Mouse (Mus musculus): ENCODE results near the gene Bpifa5. TPM values are rescaled to one million over a fixed set of nuclear protein-coding genes. Genes with fewer than 3 reads are reported as not detected.

The Bpifa5 gene
- polyA plus RNA-seq, 1 experiment from 2014 or later, result not detected

- no peak overlapping the region for H3K9ac ChIP-seq
- H3K4me3 ChIP-seq, result no peak overlapping the region
- no peaks in the 10 kb centered on the region for H3K9me3 ChIP-seq
- no peak for ATAC-seq (ENCODE audit: low FRiP score)
- H3K27ac ChIP-seq, result no peak overlapping the region
- no peaks in the 10 kb centered on the region for H3K27me3 ChIP-seq
- WGBS, result 88% methylated on average over 4 of the region's 4 CpGs
- H3K4me1 ChIP-seq (replicated peaks), result no peaks in the 10 kb centered on the region
- no peak overlapping the region for H3K4me2 ChIP-seq
- H3K36me3 ChIP-seq, result no peaks in the 10 kb centered on the region
Observed at GRCm38 (mm10) chr2:154211881-154212280, 49.5 kb downstream of the Bpifa5 start.

GRCm38 (mm10) chr2:154215191-154215590 lies 52.8 kb downstream of the Bpifa5 start:
- H3K27me3 ChIP-seq, result no peaks in the 10 kb centered on the region
- no peak overlapping the region for H3K27ac ChIP-seq
- H3K9me3 ChIP-seq, result no peaks in the 10 kb centered on the region
- no peak overlapping the region for H3K4me3 ChIP-seq
- ATAC-seq (ENCODE audit: low FRiP score), result no peak
- no peak overlapping the region for H3K9ac ChIP-seq
- no peaks in the 10 kb centered on the region for H3K4me1 ChIP-seq (replicated peaks)
- 18% methylated on average over 5 of the region's 5 CpGs for whole genome bisulfite sequencing
- H3K4me2 ChIP-seq, result no peak overlapping the region
- H3K36me3 ChIP-seq, result no peaks in the 10 kb centered on the region

Other genes starting within 250 kb of the Bpifa5 start
- gene Bpifb3, start 244.4 kb upstream of the Bpifa5 start, polyA plus RNA-seq (2015; fragmentation: Nextera tagmentation; extraction: Ambion mirVana), result 0.12 TPM in 1 of 2 replicates, not detected in the other
- gene Bpifb4, start 224.4 kb upstream of the Bpifa5 start, polyA plus RNA-seq (2015; fragmentation: Nextera tagmentation; extraction: Ambion mirVana), result not detected in 2 replicates
- gene Bpifa6, start 187.7 kb upstream of the Bpifa5 start, polyA plus RNA-seq (2015; fragmentation: Nextera tagmentation; extraction: Ambion mirVana), result not detected in 2 replicates
- gene Bpifa2, start 154.3 kb upstream of the Bpifa5 start, polyA plus RNA-seq (2015; fragmentation: Nextera tagmentation; extraction: Ambion mirVana), result not detected in 2 replicates
- gene Bpifa3, start 32.3 kb upstream of the Bpifa5 start, polyA plus RNA-seq (2015; fragmentation: Nextera tagmentation; extraction: Ambion mirVana), result not detected in 2 replicates
- gene Bpifa1, start 19.7 kb upstream of the Bpifa5 start, polyA plus RNA-seq (2015; fragmentation: Nextera tagmentation; extraction: Ambion mirVana), result not detected in 2 replicates
- gene Bpifb1, start 28.2 kb downstream of the Bpifa5 start, polyA plus RNA-seq (2015; fragmentation: Nextera tagmentation; extraction: Ambion mirVana), result 0.27 TPM in 1 of 2 replicates, not detected in the other
- 0.26 and 0.39 TPM in 2 replicates for gene Bpifb5, start 61.1 kb downstream of the Bpifa5 start, polyA plus RNA-seq (2015; fragmentation: Nextera tagmentation; extraction: Ambion mirVana)
- gene Bpifb9a, start 95.2 kb downstream of the Bpifa5 start, polyA plus RNA-seq (2015; fragmentation: Nextera tagmentation; extraction: Ambion mirVana), result not detected in 2 replicates
- not detected in 2 replicates for gene Bpifb9b, start 144.6 kb downstream of the Bpifa5 start, polyA plus RNA-seq (2015; fragmentation: Nextera tagmentation; extraction: Ambion mirVana)
- 16.0 and 16.1 TPM in 2 replicates for gene Cdk5rap1, start 210.4 kb downstream of the Bpifa5 start, polyA plus RNA-seq (2015; fragmentation: Nextera tagmentation; extraction: Ambion mirVana)
- gene Snta1, start 245.5 kb downstream of the Bpifa5 start, polyA plus RNA-seq (2015; fragmentation: Nextera tagmentation; extraction: Ambion mirVana), result 7.4 and 7.6 TPM in 2 replicates

All from hindbrain, embryonic 13.5 days (tissue).